Mouse (Mus musculus) CH12.LX (cell line): ENCODE measurements around the gene Cttnbp2nl. TPM values are rescaled to one million over a fixed set of nuclear protein-coding genes. Genes with fewer than 3 reads are reported as not detected.

ENCODE experiments used
- DNase-seq: peaks from one replicate; pipeline ENCODE4 v3.0.0-alpha.2; 2013; ENCODE audit errors: extremely low read depth
- H3K27ac ChIP-seq: 2 replicates; pipeline ENCODE4 v1.5.1; 2012; ENCODE audit warnings: low read depth, mild to moderate bottlenecking, control low read depth, moderate library complexity; ENCODE audit not compliant: insufficient read depth
- H3K27me3 ChIP-seq: replicated peaks from 2 replicates; pipeline ENCODE3; 2012; ENCODE audit warnings: inconsistent platforms
- H3K36me3 ChIP-seq, 2 experiments: replicated peaks in 1 of 2; 2 replicates each; pipeline versions ENCODE3 to v1.6.1; 2012; ENCODE audit warnings: inconsistent platforms in 1 of 2, low read length in 1 of 2, mild to moderate bottlenecking in 1 of 2, mixed read lengths in 1 of 2, moderate library complexity in 1 of 2; ENCODE audit not compliant: control insufficient read depth in 1 of 2, insufficient read depth in 1 of 2
- H3K4me1 ChIP-seq, 2 experiments: 2 replicates each; pipeline ENCODE4 v1.6.1; 2012; ENCODE audit warnings: inconsistent platforms in 1 of 2, moderate library complexity in 1 of 2; ENCODE audit not compliant: insufficient read depth in 2 of 2, control insufficient read depth in 1 of 2
- H3K4me2 ChIP-seq: 2 replicates; pipeline ENCODE4 v1.6.1; 2012; ENCODE audit warnings: low read depth, mild to moderate bottlenecking, control low read depth; ENCODE audit not compliant: poor library complexity, insufficient read depth, severe bottlenecking
- H3K4me3 ChIP-seq, 3 experiments: fragments of 150-350 bp in 1 of 3; sonication (generic) in 1 of 3; replicated peaks in 1 of 3; 2 replicates each; pipeline versions ENCODE3 to v1.5.1; 2011 to 2012; ENCODE audit warnings: low read depth in 2 of 3, low read length in 2 of 3, mild to moderate bottlenecking in 2 of 3, moderate library complexity in 2 of 3, control low read depth in 1 of 3, improper control_type of control experiment in 1 of 3, inconsistent platforms in 1 of 3, mixed read lengths in 1 of 3; ENCODE audit not compliant: poor library complexity in 1 of 3
- H3K79me2 ChIP-seq: replicated peaks from 2 replicates; pipeline ENCODE4 v1.6.1; 2012; ENCODE audit warnings: mild to moderate bottlenecking, moderate library complexity; ENCODE audit not compliant: control insufficient read depth, poor library complexity, insufficient read depth, severe bottlenecking; ENCODE audit errors: extremely low read depth
- H3K9ac ChIP-seq: 2 replicates; pipeline ENCODE4 v1.6.1; 2012; ENCODE audit warnings: low read depth, mild to moderate bottlenecking, control low read depth, moderate library complexity; ENCODE audit not compliant: insufficient read depth
- H3K9me3 ChIP-seq: replicated peaks from 2 replicates; pipeline ENCODE3; 2012; ENCODE audit warnings: low read length, inconsistent platforms, mixed read lengths
- EP300 ChIP-seq: IDR thresholded peaks from 2 replicates; pipeline ENCODE4 v1.6.1; 2011; ENCODE audit warnings: low read length, improper control_type of control experiment
- SMC3 ChIP-seq: IDR thresholded peaks from 2 replicates; pipeline ENCODE4 v1.6.1; 2011; ENCODE audit warnings: low read depth, low read length, improper control_type of control experiment
- UBTF ChIP-seq: IDR thresholded peaks from 2 replicates; pipeline ENCODE4 v1.6.1; 2012; ENCODE audit warnings: low read depth, mild to moderate bottlenecking, inconsistent platforms, low read length, improper control_type of control experiment, moderate library complexity
- USF1 ChIP-seq: IDR thresholded peaks from 2 replicates; pipeline ENCODE4 v1.6.1; 2014; ENCODE audit warnings: low read depth, mild to moderate bottlenecking, inconsistent platforms, low read length, improper control_type of control experiment
- ZC3H11A ChIP-seq: IDR thresholded peaks from 2 replicates; pipeline ENCODE4 v1.6.1; 2012; ENCODE audit warnings: low read depth, mild to moderate bottlenecking, inconsistent platforms, low read length, improper control_type of control experiment
- dilution Hi-C: fragments of 300-500 bp; cut with MboI; formaldehyde crosslinking; loops from 2 replicates; pipeline ENCODE4 v1.14.3; 2020; ENCODE audit warnings: low sequenced_read_pairs; ENCODE audit not compliant: extremely low pct_unique_long_range_greater_than_20kb, extremely low pct_ligation_motif_present
- in situ Hi-C: fragments of 300-500 bp; cut with MboI; formaldehyde crosslinking; loops from 3 replicates; pipeline ENCODE4 v1.14.3; 2019; ENCODE audit warnings: low sequenced_read_pairs, low pct_ligation_motif_present, low pct_unique_long_range_greater_than_20kb, mixed read lengths
- polyA plus RNA-seq: library from polyadenylated mRNA; unstranded; fragments of >175 nt; gene quantifications from 2 replicates; pipeline ENCODE4 v1.2.1, GENCODE M21; 2012; ENCODE audit warnings: low read depth; ENCODE audit not compliant: insufficient read length
- total RNA-seq, 2 experiments: library from RNA; depleted of rRNA; stranded (reverse); fragments of 300-350 nt in 1 of 2; fragments of >200 nt in 1 of 2; gene quantifications; 2 replicates each; pipeline ENCODE4 v1.2.3; 2012 to 2014

Cttnbp2nl gene
- total and polyA plus RNA-seq, 3 experiments = 0.21 to 0.70 (median 0.43) TPM

- no peak overlapping the region for H3K4me2 ChIP-seq
- H3K4me3 ChIP-seq = no peak overlapping the region
- peaks cover 0 to 6% of the 10 kb centered on the region in 2 experiments; a peak in 2 of 4 replicates for H3K4me1 ChIP-seq
- in situ Hi-C loops = loop anchor here (5.0 kb wide), 1 partner anchor 81 kb away; no protein-coding TSS in a partner anchor
- no peaks in the 10 kb centered on the region for H3K27me3 ChIP-seq
- DNase-seq = no peak
- peaks cover 8 to 19% of the 10 kb centered on the region in 2 experiments for H3K36me3 ChIP-seq
- H3K27ac ChIP-seq = no peak overlapping the region
- no peak overlapping the region for H3K9ac ChIP-seq
- dilution Hi-C loops = no loop called here
- no peak for TF ChIP-seq ZC3H11A
- TF ChIP-seq UBTF = no peak
- no peak for TF ChIP-seq SMC3
- no peak for TF ChIP-seq EP300
- no peak for TF ChIP-seq USF1
- H3K9me3 ChIP-seq = no peaks in the 10 kb centered on the region
- H3K79me2 ChIP-seq = no peaks in the 10 kb centered on the region
These were observed 99.9 kb downstream of the Cttnbp2nl start for GRCm38 (mm10) chr3:104952891-104953670.

Other genes with a start within 250 kb of the Cttnbp2nl start
- 15.2 and 18.4 TPM in 2 replicates for gene Mov10, start 234.6 kb downstream of the Cttnbp2nl start, total RNA-seq (2012; rRNA removed)
- gene Mov10, start 234.6 kb downstream of the Cttnbp2nl start, total RNA-seq (2014; rRNA removed) = 7.2 and 7.9 TPM in 2 replicates
- gene Mov10, start 234.6 kb downstream of the Cttnbp2nl start, polyA plus RNA-seq = 28.0 and 31.9 TPM in 2 replicates
- gene St7l, start 189.1 kb downstream of the Cttnbp2nl start, total RNA-seq (2012; rRNA removed) = 10.3 and 10.4 TPM in 2 replicates
- gene St7l, start 189.1 kb downstream of the Cttnbp2nl start, total RNA-seq (2014; rRNA removed) = 13.1 and 14.1 TPM in 2 replicates
- gene St7l, start 189.1 kb downstream of the Cttnbp2nl start, polyA plus RNA-seq = 6.8 and 8.1 TPM in 2 replicates
- 113 and 139 TPM in 2 replicates for gene Capza1, start 188.6 kb downstream of the Cttnbp2nl start, total RNA-seq (2012; rRNA removed)
- 288 and 317 TPM in 2 replicates for gene Capza1, start 188.6 kb downstream of the Cttnbp2nl start, total RNA-seq (2014; rRNA removed)
- gene Capza1, start 188.6 kb downstream of the Cttnbp2nl start, polyA plus RNA-seq = 120 and 140 TPM in 2 replicates
- not detected in 2 replicates for gene Wnt2b, start 91.2 kb downstream of the Cttnbp2nl start, total RNA-seq (2012; rRNA removed)
- not detected in 2 replicates for gene Wnt2b, start 91.2 kb downstream of the Cttnbp2nl start, total RNA-seq (2014; rRNA removed)
- gene Wnt2b, start 91.2 kb downstream of the Cttnbp2nl start, polyA plus RNA-seq = 0.12 and 0.16 TPM in 2 replicates
- not detected in 2 replicates for gene 4930564D02Rik, start 13.7 kb upstream of the Cttnbp2nl start, total RNA-seq (2012; rRNA removed)
- gene 4930564D02Rik, start 13.7 kb upstream of the Cttnbp2nl start, total RNA-seq (2014; rRNA removed) = not detected in 2 replicates
- gene 4930564D02Rik, start 13.7 kb upstream of the Cttnbp2nl start, polyA plus RNA-seq = not detected in 2 replicates